Mouse (Mus musculus): ENCODE results near the gene Reep6.
"Not testable (repeated sequence)": the region's sequence is repeated elsewhere in the genome, so short reads cannot be mapped to it uniquely, and the experiment has no call there.

Reep6 gene

GRCm38 (mm10) chr10:80330084-80330483 lies 331 bp downstream of the Reep6 start:
- no peak for DNase-seq

DNA sequence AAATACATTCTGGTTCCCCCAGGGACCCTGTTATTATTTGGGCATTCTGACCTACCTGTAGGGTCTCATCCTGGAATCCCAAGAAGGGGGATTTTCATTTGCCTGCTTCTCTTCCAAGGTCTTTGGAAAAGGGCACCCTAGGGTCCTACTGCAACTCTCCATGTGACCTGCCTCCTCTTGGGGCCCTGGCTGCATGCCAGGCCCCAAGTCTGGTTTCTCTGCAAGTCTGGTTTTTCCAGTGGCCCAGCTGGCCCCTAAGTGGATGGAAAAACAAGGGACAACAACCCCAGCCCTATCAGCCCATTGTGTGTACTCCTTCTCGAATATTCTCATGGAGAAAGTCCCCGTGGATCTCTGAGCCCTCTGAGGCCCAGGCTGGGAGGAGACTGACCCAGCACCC lies 1.1 kb downstream of the Reep6 start:
- no peak for DNase-seq

DNA sequence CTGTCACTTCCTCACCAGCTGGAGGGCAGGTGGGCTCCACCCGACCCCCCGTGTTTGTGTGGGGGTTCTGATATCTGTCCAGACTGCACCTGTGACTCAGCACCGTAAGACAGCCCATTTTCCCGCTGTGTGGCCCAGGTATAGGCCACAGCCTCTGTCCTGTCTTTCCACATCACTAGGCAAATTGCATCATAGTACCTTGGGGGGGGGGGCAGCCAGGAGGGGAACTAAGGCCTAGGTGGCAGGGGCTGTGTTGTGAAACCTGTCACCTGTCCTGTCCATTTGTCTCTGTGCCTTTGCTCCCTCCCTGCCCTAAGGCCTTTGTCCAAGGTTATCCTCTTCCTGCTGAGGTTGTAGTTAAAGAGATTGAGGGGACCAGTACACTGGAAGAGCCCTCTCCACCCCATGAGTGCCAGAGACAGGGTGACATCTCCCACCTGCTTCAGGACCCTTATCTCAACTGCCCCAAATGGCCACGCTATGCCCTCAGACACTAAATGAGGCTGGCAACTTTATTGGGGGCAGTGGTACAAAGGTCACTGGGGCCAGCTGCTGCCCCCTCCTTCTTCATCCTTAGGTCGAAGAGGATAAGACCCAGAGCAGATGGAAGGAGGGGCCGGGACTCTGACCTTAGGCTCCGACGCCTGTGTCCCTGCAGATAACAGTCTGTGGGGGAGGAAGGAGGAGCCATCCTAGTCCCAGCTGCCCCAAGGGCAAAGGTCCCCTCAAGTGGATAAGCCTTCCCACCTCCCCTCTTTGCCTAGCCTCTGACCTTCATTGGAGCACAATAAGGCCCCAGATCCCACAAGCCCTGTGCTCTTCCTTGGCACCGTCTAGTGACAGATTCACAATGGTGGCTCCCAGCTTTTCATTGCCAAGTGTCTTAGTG lies 2.1 kb downstream of the Reep6 start:
- no peak for DNase-seq

- no peak for DNase-seq
These were observed 2.8 kb downstream of the Reep6 start for GRCm38 (mm10) chr10:80332525-80332989.

DNA sequence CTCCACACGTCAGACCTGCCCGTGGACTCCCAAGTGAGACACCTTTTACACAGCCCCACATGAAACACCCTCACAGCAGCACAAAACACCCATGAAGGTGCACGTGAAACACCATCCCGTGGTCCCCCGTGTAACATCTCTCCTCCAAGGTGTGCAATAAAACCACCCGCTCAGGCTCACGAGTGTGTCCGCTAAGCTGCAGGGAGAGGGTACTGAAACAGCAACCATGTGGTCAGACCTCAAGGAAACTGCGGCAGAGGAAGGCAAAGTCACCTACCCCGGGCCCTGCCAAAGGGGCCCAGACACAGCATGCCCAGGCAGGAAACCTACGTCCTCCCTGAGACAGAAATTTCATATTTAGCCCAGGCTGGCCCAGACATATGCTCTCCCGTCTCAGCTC lies 6.5 kb downstream of the Reep6 start:
- DNase-seq: no peak

- DNase-seq: peak; percentile 83
These were observed 10.4 kb downstream of the Reep6 start for GRCm38 (mm10) chr10:80339941-80340750.

- no peak for DNase-seq
These were observed 11.3 kb downstream of the Reep6 start for GRCm38 (mm10) chr10:80341026-80341425.

DNA sequence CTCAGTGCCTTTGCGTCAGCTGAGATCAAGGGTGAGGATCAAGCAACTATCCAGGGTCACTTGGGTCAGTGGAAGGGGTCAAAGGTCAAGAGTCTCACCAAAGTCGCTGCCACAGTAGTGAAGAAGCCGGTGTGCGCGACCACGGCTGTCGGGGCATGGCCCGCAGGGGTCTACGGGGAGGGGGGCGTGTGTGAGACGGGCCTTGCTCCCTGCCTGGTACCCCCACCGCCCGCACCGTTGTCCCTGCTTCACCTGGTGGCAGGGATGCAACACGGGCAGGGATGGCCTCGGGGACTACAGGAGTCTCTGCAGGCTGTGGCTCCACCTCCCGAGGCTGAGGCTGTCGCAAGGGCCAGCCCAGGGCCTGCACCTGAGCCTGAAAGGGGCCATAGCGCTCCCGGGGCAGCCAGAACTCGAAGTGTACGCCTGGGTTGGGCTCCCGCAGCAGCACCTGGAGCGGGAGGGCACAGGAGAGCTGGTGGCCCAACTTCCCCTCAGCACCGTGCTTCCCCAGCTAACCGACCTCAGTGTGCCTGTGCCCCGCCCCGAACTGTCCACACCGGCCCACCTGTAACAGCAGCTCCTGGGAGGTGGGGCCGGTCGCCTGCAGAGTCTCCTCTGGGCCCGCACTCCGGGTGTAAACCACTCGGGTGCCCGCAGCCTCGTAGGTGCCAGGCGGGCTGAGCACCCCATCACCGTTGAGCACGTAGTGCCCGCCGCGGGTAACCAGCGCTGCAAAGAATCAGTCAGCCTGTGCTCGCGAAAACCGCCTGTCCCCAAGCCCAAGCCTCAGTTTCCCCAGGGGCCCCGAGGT lies 11.9 kb downstream of the Reep6 start:
- DNase-seq: no peak

DNA sequence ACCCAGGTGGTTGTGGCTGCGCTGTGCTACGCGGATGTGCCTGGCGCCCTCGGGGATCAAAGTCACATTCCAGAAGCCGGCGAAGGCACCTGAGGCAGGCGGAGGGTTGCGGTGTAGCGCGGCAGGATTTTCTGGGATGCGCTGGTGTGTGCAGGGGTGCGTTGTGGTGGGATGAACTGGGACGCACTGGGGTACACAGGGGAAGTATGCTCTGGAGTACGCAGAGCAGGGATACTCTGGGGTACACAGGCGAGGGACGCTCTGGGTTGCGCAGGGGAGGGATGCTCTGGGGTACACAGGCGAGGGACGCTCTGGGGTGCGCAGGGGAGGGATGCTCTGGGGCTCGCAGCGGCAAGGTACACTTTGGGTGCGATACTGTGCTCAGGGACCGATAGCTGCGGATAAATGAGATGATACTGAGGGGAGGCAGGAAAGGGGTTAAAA lies 12.6 kb downstream of the Reep6 start:
- DNase-seq: no peak

DNA sequence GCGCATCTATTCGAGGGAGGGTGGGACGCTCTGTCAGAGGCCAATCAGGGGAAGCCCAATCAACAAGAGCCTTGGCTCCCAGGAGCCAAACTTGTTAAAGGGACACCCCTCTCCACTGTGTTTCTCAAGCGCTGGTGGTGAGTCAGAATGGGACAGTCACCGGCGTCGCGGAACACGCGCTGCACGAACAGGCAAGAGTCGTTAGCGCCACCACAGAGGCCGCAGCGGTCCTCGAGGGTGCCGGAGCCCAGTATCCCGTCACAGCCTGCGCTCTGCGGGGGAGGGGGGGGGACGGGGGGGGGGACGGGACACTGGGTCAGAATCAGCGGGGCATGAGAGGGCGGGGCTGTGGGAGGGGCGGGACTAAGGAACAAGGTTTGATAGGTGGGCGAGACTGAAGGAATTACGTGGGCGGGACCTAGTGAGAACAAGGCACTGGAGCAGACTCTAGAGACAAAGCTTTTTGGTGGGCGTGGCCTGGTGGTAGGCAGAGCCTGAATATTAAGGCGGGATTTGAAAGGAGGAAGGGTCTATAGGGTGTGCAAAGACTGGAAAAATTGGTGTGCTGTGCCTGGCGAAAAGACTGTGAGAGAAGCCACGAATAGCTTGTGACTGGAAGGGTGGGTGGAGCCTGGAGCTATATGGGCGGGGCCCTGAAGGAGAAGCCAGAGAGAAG lies 13.1 kb downstream of the Reep6 start:
- DNase-seq: no peak

- no peak for DNase-seq
These were observed 13.7 kb downstream of the Reep6 start for GRCm38 (mm10) chr10:80343425-80343895.

GRCm38 (mm10) chr10:80344131-80344661 lies 14.4 kb downstream of the Reep6 start:
- no peak for DNase-seq

GRCm38 (mm10) chr10:80345122-80345521 lies 15.4 kb downstream of the Reep6 start:
- DNase-seq: peak; percentile 28

- not testable (repeated sequence) for DNase-seq
These were observed 16.2 kb downstream of the Reep6 start for GRCm38 (mm10) chr10:80345929-80346328.

DNA sequence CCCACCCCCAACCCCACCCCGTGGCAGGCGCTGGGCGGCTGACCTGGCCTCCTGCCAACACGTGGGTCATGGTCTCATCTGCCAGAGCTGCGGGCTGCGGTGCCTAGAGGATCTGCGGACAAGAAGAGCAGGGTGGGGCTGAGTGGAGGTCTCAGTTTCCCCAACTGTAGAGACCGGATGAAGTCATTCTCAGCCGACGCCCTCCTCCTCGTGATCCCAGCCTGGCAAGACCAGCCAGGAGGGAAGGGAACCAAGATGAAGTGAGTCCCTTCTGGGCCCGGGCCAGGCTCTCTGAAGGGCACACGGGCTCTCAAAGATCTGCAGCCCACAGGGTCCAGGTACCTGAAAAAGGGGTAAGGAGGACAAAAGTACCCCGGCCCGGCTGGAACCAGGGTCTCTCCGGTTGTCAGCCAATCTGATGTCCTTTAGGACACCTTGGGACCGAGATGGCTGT lies 17.8 kb downstream of the Reep6 start:
- DNase-seq: no peak

GRCm38 (mm10) chr10:80348244-80348781 lies 18.6 kb downstream of the Reep6 start, which contains the start of gene Adamtsl5:
Adamtsl5 (minus strand) TSS chr10:80348412.
- DNase-seq: peak; percentile 75

DNA sequence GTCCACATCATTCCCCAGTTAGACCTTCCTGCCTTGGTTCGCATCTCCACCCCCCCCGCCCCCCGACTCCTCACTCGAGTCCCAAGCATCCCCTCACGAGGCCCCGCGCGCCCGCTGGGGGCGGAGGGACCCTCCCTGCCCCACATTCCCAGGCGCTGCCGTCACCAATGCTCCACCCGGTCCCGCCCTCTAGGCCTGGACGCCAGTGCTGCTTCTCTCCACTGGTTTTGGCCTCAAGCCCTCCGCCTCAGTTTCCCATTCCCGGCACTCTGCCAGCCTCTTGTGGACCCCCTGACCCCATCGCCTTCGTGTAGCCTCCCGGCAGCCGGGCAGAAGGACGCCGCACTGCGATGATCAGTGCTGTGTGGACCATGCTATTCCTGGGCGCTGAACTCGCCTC lies 19.2 kb downstream of the Reep6 start:
- no peak for DNase-seq

DNA sequence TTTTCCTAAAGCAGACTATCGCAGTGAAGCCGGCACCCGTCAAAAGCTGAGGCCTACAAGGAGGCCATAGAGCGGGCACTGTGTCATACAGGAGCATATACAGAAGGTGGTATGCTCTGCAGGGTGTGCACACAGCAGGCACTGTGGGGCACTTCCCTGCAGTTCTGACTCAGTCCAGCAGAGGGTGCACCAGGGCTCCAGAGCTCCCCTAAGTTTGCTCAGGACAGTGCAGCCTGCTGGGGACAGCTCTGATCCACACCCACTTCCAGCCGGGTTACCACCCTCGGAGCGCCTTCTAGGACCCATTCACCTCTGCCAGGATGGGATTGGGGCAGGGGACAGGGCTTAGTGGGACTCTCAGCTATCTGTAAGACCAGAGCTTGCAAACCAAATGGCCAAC lies 20.5 kb downstream of the Reep6 start:
- peak; percentile 87 for DNase-seq

DNA sequence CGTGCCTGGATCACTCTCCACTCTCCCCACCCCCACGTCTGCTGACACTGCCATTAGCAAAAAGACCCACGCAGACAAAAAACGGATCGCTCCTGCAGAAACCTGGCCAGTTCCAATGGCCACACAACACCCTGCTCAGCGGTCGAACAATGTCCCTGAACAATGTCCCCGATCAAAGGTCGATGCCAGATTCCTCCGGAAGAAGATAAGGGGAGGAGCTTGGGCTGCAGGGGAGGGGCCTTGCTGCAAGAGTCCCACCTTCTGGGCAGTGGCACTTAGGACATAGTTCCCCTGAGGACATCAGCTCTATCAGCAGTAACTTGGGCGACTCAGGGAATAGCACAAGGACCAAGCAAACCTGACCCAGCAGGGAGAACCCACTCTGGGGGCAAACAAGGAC lies 22.1 kb downstream of the Reep6 start:
- DNase-seq: no peak

DNA sequence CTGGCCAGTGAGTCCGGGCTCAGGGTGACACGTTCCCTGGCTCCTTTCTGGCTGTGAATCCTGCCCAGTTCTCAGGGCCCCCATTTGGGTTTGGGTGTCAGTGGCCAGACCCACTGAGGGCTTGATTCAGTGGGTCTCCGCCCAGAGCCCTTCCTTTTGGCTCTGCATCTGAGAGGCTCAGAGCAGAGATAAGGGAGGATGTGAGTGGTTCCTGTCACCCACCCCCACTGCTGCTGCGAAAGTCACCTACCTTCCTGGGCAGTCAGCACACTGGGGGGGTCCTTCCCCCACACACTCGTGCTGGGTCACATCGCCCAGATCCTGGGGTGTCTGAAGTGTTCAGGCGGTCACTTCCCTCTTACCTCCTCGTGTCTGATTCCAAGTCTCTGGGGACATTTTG lies 23.0 kb downstream of the Reep6 start:
- no peak for DNase-seq

GRCm38 (mm10) chr10:80355431-80355830 lies 25.7 kb downstream of the Reep6 start:
- DNase-seq: no peak
